Mouse (Mus musculus) heart, embryonic 14.5 days (tissue): ENCODE measurements at regions not wholly inside any gene's neighbourhood (a gene's known extent, or its start where the extent isn't known, plus 50 kb on each side); places are given as distances from the start of the nearest gene placed in this dataset.

Source experiments
- ATAC-seq: fragments of 200-750 bp; cut with Nextera tagmentation; 2 replicates; pipeline ENCODE4 v1.8.0; 2017; ENCODE audit warnings: low read depth, moderate TSS enrichment; ENCODE audit not compliant: insufficient number of reproducible peaks, insufficient read depth, low FRiP score
- H3K27ac ChIP-seq, 2 experiments: fragments of 200-500 bp in 1 of 2; fragments of 300-500 bp in 1 of 2; sonication (generic) in 1 of 2; replicated peaks in 1 of 2; 2 replicates each; pipeline ENCODE4 v1.5.1; 2012 to 2014; ENCODE audit warnings: low read depth in 2 of 2, low read length in 2 of 2, control low read depth in 1 of 2, mild to moderate bottlenecking in 1 of 2, mixed read lengths in 1 of 2; ENCODE audit not compliant: control insufficient read depth in 1 of 2, insufficient read depth in 1 of 2
- H3K27me3 ChIP-seq: fragments of 300-500 bp; sonication (generic); 2 replicates; pipeline ENCODE4 v1.6.1; 2014; ENCODE audit warnings: mild to moderate bottlenecking, low read length, control low read depth; ENCODE audit not compliant: control insufficient read depth, insufficient read depth
- H3K36me3 ChIP-seq: fragments of 300-500 bp; sonication (generic); 2 replicates; pipeline ENCODE4 v1.6.1; 2014; ENCODE audit warnings: mild to moderate bottlenecking, control low read depth, low read length, mixed read lengths; ENCODE audit not compliant: control insufficient read depth, insufficient read depth
- H3K4me1 ChIP-seq, 2 experiments: fragments of 200-500 bp in 1 of 2; fragments of 300-500 bp in 1 of 2; sonication (generic) in 1 of 2; 2 replicates each; pipeline ENCODE4 v1.6.1; 2012 to 2014; ENCODE audit warnings: low read length in 2 of 2, control low read depth in 1 of 2, mixed read lengths in 1 of 2; ENCODE audit not compliant: control insufficient read depth in 2 of 2, insufficient read depth in 2 of 2
- H3K4me2 ChIP-seq: fragments of 300-500 bp; sonication (generic); 2 replicates; pipeline ENCODE4 v1.6.1; 2014; ENCODE audit warnings: mild to moderate bottlenecking, low read length
- H3K4me3 ChIP-seq, 2 experiments: fragments of 200-500 bp in 1 of 2; fragments of 300-500 bp in 1 of 2; sonication (generic) in 1 of 2; 2 replicates each; pipeline ENCODE4 v1.5.1; 2012 to 2014; ENCODE audit warnings: low read length in 2 of 2, mild to moderate bottlenecking in 2 of 2, control low read depth in 1 of 2, low read depth in 1 of 2, moderate library complexity in 1 of 2; ENCODE audit not compliant: control insufficient read depth in 1 of 2, insufficient read depth in 1 of 2
- H3K9ac ChIP-seq: fragments of 300-500 bp; sonication (generic); 2 replicates; pipeline ENCODE4 v1.6.1; 2014; ENCODE audit warnings: mild to moderate bottlenecking, low read length
- H3K9me3 ChIP-seq: fragments of 300-500 bp; sonication (generic); 2 replicates; pipeline ENCODE4 v1.6.1; 2016; ENCODE audit warnings: low read length, control low read depth; ENCODE audit not compliant: control insufficient read depth
- WGBS: fragments of 180-500 bp; shearing (Covaris S2); extraction: QIAGEN DNeasy Blood & Tissue Kit; methylation state at CpG from one replicate; pipeline ENCODE4 v1.1.7; 2014; 5-methylcytosine and 5-hydroxymethylcytosine counted together

GRCm38 (mm10) chr10:106224251-106224650, 245.9 kb upstream of the Ppfia2 start:
- Histone ChIP-seq H3K9me3 (no peaks in the 10 kb centered on the region), H3K4me2 (no peak overlapping the region), H3K4me1 (no peaks in the 10 kb centered on the region), H3K27ac (no peak overlapping the region), H3K9ac (no peak overlapping the region), H3K36me3 (no peaks in the 10 kb centered on the region), H3K27me3 (no peaks in the 10 kb centered on the region), H3K4me3 (no peak overlapping the region)
- no peak for ATAC-seq
- WGBS = 77% methylated on average over 3 of the region's 3 CpGs

DNA sequence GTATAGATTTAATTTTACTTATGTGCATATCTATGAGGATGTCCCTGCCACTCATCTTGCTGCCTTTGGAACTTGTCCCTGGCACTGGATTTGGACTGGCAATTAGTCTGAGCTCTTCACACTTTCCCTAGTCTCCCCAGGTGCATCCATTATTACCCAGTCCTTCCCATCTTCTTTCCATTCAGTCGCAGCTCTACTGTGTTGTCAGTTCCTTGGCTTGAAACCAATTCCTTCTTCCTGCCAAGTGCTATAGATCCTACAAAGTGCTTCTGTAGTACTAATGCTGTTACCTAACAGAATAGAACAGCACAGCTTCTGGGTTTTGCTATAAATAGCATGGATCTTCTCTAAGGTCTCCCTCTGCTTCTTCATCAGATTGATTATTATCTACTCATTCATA, 228.0 kb upstream of the Ppfia2 start:
- H3K4me1 ChIP-seq = no peaks in the 10 kb centered on the region
- 0 out of 2 replicates have a peak, but pooled peaks have one; percentile 39 for ATAC-seq
- H3K9me3 ChIP-seq = no peaks in the 10 kb centered on the region
- WGBS = 30% methylated on average over 1 of the region's 1 CpGs
- H3K27me3 ChIP-seq = no peaks in the 10 kb centered on the region
- no peak overlapping the region for H3K9ac ChIP-seq
- H3K4me3 ChIP-seq = no peak overlapping the region
- no peaks in the 10 kb centered on the region for H3K36me3 ChIP-seq
- H3K4me2 ChIP-seq = no peak overlapping the region
- H3K27ac ChIP-seq = no peak overlapping the region

- WGBS = 66% methylated on average over 5 of the region's 5 CpGs
- Histone ChIP-seq H3K27me3 (no peaks in the 10 kb centered on the region), H3K4me1 (no peaks in the 10 kb centered on the region), H3K36me3 (no peaks in the 10 kb centered on the region), H3K4me2 (no peak overlapping the region), H3K9me3 (no peaks in the 10 kb centered on the region), H3K4me3 (no peak overlapping the region), H3K9ac (no peak overlapping the region), H3K27ac (no peak overlapping the region)
- ATAC-seq = no peak
These were observed 216.0 kb upstream of the Ppfia2 start for GRCm38 (mm10) chr10:106254106-106254505.

- Histone ChIP-seq H3K27ac (no peak overlapping the region), H3K4me3 (no peak overlapping the region), H3K4me2 (no peak overlapping the region), H3K9me3 (no peaks in the 10 kb centered on the region), H3K9ac (no peak overlapping the region), H3K36me3 (no peaks in the 10 kb centered on the region), H3K27me3 (no peaks in the 10 kb centered on the region), H3K4me1 (no peaks in the 10 kb centered on the region)
- WGBS = 70% methylated on average over 4 of the region's 4 CpGs
- no peak for ATAC-seq
These were observed 210.3 kb upstream of the Ppfia2 start for GRCm38 (mm10) chr10:106259811-106260210.

- WGBS = 64% methylated on average over 2 of the region's 2 CpGs
- Histone ChIP-seq H3K36me3 (no peaks in the 10 kb centered on the region), H3K9ac (no peak overlapping the region), H3K9me3 (no peaks in the 10 kb centered on the region), H3K27ac (no peak overlapping the region), H3K4me3 (no peak overlapping the region), H3K4me1 (no peaks in the 10 kb centered on the region), H3K27me3 (no peaks in the 10 kb centered on the region), H3K4me2 (no peak overlapping the region)
- no peak for ATAC-seq
These were observed 196.8 kb upstream of the Ppfia2 start for GRCm38 (mm10) chr10:106273335-106273734.

- Histone ChIP-seq H3K9me3 (no peaks in the 10 kb centered on the region), H3K4me1 (no peaks in the 10 kb centered on the region), H3K4me2 (no peak overlapping the region), H3K4me3 (no peak overlapping the region), H3K27me3 (no peaks in the 10 kb centered on the region), H3K36me3 (no peaks in the 10 kb centered on the region), H3K9ac (no peak overlapping the region), H3K27ac (no peak overlapping the region)
- no peak for ATAC-seq
These were observed 180.2 kb upstream of the Ppfia2 start for GRCm38 (mm10) chr10:106289951-106290350.

DNA sequence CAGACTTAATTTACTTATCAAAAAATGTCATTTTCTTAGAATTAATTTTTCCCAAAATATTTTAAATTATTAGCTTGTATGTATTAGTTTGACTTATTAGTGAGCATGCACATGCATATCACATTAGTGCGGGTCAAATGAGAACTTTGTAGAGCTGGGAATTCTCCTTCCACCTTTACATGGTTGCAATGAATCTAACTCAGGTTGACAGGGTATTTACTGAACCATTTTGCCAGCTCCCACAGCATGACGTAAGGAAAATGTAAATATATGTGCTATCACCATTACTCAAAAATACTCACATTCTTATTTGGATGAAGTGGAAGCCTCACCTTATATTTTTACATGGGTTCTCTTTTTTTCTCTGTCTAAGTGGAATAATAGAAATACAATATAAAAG, 179.4 kb upstream of the Ppfia2 start:
- 79% methylated on average over 2 of the region's 2 CpGs for WGBS
- no peak overlapping the region for H3K9ac ChIP-seq
- no peaks in the 10 kb centered on the region for H3K27me3 ChIP-seq
- no peaks in the 10 kb centered on the region for H3K9me3 ChIP-seq
- H3K4me2 ChIP-seq = no peak overlapping the region
- H3K36me3 ChIP-seq = no peaks in the 10 kb centered on the region
- H3K4me1 ChIP-seq = no peaks in the 10 kb centered on the region
- no peak for ATAC-seq
- H3K27ac ChIP-seq = no peak overlapping the region
- no peak overlapping the region for H3K4me3 ChIP-seq

DNA sequence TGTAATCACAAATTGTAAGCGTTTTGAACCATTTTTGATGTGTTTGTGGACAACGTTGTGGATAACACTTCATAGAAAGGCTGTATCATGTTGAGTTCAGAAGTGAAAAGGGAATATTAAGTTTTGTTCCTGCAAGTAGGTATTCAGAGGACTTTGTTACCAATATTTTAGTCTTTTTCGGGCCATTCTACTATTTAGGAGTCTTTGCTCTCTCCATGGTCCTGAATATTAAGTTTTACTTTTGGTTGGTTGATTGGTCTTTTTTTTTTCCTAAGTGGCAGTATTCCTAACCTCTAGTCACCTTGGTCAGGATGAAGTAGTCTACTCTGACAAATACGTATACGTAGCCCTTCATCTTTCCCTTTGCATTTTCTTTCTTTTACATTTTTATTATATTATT, 174.6 kb upstream of the Ppfia2 start:
- Histone ChIP-seq H3K36me3 (no peaks in the 10 kb centered on the region), H3K9ac (no peak overlapping the region), H3K4me2 (no peak overlapping the region), H3K4me3 (no peak overlapping the region), H3K27ac (no peak overlapping the region), H3K27me3 (no peaks in the 10 kb centered on the region), H3K4me1 (no peaks in the 10 kb centered on the region), H3K9me3 (no peaks in the 10 kb centered on the region)
- WGBS = 69% methylated on average over 5 of the region's 5 CpGs
- no peak for ATAC-seq
